Mouse (Mus musculus): ENCODE results near the gene 1810013L24Rik. TPM values are rescaled to one million over a fixed set of nuclear protein-coding genes. Genes with fewer than 3 reads are reported as not detected.

The 1810013L24Rik gene
- polyA plus RNA-seq, 1 experiment from 2014 or later, result 18.4 TPM

DNA sequence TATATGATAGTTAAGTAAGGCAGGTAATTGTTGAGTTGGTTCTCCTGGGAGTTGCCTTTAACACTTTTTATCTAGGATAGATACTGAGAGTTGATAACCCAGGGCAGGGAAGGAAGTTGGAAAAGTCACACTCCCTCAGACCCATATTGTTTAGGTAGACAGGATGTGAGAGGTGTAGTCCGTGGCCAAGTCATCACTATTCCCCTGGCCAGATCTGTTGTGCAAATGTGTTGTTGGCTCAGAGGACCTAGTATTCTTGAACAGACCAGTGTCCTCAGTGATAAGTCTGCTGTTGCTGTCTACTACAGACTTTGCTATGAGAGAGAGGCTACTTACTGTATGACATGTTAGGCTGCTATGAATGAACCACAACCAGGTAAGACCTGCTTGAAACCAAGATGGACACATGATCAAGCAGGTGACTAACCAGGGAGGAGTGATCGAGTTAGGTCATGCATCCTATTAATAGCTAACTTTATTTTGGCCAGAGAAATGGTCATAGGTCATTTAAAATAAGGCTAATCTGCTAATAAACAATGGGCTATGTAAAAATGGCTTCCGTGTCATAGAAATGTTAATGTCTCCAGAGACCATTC, 13.8 kb downstream of the 1810013L24Rik start:
- H3K9me3 ChIP-seq, result no peaks in the 10 kb centered on the region
- H3K27me3 ChIP-seq (ENCODE audit: poor library complexity, severe bottlenecking), result no peaks in the 10 kb centered on the region
- WGBS, result 93% methylated on average over 3 of the region's 3 CpGs
- no peak for DNase-seq (ENCODE audit: extremely low spot score, low spot score)
- no peaks in the 10 kb centered on the region for H3K4me1 ChIP-seq
- no peak overlapping the region for H3K27ac ChIP-seq
- no peak overlapping the region for H3K4me3 ChIP-seq
- H3K36me3 ChIP-seq (replicated peaks), result peaks cover 94% of the 10 kb centered on the region

DNA sequence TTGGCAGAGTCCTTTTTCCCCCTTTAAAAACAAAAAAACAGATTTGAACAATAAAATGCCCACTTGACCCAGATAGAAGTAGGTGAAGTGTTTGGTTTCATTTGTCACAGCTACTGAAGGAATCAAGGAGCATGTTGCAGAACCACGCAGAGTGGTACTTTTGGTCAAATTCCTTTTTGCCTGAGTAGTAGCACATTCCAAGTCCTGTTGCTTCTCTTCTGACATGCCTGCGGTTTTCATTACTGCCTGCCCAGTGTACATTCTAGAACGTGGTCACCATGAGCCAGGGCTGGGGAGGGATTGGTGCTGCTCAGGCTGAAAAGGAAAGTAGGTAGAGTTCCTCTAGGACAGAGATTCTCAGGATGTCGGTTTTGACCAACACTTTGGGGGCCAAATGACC, 16.1 kb downstream of the 1810013L24Rik start:
- no peaks in the 10 kb centered on the region for H3K9me3 ChIP-seq
- H3K36me3 ChIP-seq (replicated peaks), result peaks cover 89% of the 10 kb centered on the region
- no peaks in the 10 kb centered on the region for H3K4me1 ChIP-seq
- DNase-seq (ENCODE audit: extremely low spot score, low spot score), result no peak
- WGBS, result 88% methylated on average over 4 of the region's 4 CpGs
- H3K4me3 ChIP-seq, result no peak overlapping the region
- H3K27me3 ChIP-seq (ENCODE audit: poor library complexity, severe bottlenecking), result no peaks in the 10 kb centered on the region
- H3K27ac ChIP-seq, result no peak overlapping the region

DNA sequence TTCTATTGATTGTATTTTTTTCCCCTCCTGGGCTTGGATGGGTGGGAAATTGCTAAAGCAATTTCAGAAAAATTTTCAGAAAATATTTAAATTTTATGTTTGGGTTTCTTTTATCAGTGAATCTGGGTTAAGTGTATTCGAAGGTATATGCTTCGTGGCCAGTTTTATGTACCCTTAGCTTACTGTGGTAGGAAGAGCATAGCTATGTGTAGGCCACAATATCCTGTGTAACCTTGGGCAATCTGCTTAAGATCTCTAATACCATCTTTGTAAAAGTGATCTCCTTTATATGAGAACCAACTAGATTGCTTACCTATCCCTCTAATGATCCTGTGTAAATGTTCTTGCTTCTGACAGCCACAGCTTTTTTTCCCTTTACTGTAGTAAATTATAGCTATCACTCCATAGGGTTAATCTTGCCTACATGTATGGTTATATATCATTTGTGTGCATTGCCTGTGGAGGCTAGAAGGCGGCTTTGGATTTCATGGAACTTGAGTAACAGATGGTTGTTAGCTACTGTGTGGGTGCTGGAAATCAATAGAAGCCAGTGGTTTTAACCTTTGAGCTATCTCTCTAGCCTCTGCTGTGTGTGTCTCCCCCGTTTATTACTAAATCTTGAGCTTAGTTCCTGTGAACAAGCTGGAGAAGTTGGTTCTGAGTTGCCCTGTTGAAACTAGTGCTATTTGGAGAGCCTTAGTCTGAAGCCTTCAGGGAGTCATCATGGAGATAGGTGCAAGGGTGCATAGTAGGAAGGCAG, 18.6 kb downstream of the 1810013L24Rik start:
- DNase-seq (ENCODE audit: extremely low spot score, low spot score), result no peak
- H3K4me3 ChIP-seq, result no peak overlapping the region
- no peaks in the 10 kb centered on the region for H3K27me3 ChIP-seq (ENCODE audit: poor library complexity, severe bottlenecking)
- H3K4me1 ChIP-seq, result no peaks in the 10 kb centered on the region
- WGBS, result 87% methylated on average over 4 of the region's 4 CpGs
- H3K36me3 ChIP-seq (replicated peaks), result peaks cover 86% of the 10 kb centered on the region
- H3K27ac ChIP-seq, result no peak overlapping the region
- H3K9me3 ChIP-seq, result no peaks in the 10 kb centered on the region

DNA sequence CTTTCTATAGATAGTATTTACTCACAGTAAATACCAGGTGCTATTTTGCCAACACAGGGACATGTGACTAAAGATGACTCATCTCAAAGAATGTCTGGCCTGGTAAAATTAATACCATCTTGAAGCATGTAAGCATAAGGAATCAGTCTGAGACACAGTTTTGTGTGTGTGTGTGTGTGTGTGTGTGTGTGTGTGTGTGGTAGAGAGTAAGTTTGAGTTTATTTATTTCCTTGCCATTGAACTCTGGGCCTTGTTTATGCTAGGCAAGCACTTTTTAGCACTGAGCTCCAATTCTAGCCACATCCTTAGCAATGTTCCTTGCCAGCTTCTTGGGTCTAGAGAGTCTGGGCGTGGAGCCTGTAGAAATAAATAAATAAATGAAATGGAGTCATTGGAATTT, 20.0 kb downstream of the 1810013L24Rik start:
- Histone ChIP-seq H3K4me1 (no peaks in the 10 kb centered on the region), H3K27me3 (ENCODE audit: poor library complexity, severe bottlenecking) (no peaks in the 10 kb centered on the region), H3K4me3 (no peak overlapping the region), H3K27ac (no peak overlapping the region), H3K9me3 (no peaks in the 10 kb centered on the region), H3K36me3 (replicated peaks) (peaks cover 86% of the 10 kb centered on the region)
- DNase-seq (ENCODE audit: extremely low spot score, low spot score), result no peak
- 98% methylated on average over 1 of the region's 1 CpGs for WGBS

DNA sequence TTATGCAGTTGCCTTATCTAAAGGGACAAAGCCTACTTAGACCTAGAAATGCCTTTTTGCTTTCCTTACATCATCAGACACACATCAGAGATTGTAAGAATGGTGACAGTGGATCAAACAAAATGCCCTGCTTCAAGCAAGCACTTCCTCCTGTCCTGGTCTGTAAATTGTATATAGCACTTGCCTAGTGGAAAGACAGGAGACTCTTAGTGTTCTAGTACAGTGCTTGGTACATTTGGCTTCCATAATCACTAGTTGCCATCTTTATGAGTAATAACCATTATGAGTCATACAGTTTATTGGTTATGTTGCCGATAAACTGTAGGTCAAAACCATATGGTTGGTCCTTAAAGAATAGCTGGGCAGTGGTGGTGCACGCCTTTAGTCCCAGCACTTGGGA, 25.2 kb downstream of the 1810013L24Rik start:
- Histone ChIP-seq H3K4me1 (no peaks in the 10 kb centered on the region), H3K9me3 (no peaks in the 10 kb centered on the region), H3K27ac (no peak overlapping the region), H3K4me3 (no peak overlapping the region), H3K27me3 (ENCODE audit: poor library complexity, severe bottlenecking) (no peaks in the 10 kb centered on the region), H3K36me3 (replicated peaks) (peaks cover 90% of the 10 kb centered on the region)
- DNase-seq (ENCODE audit: extremely low spot score, low spot score), result no peak
- WGBS, result 94% methylated on average over 2 of the region's 2 CpGs

DNA sequence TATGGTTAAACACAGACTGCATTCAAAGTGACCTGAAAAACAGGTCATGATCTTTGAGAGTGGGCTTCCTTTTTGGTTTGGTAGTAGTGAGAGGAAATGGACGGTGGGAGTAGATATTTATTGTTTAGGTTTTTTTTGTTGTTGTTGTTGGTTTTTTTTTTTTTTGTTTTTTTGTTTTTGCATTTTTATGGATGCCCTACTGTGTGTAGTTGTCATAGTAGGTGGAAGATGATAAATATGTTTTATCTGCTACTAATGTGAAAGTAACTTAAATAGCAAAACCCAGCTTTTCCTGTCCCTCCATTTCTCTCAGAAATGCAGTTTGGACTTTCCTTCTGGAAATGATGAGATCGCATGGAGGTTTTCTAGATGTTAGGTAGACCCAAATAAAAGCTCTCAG, 26.9 kb downstream of the 1810013L24Rik start:
- no peaks in the 10 kb centered on the region for H3K9me3 ChIP-seq
- peaks cover 92% of the 10 kb centered on the region for H3K36me3 ChIP-seq (replicated peaks)
- H3K27ac ChIP-seq, result no peak overlapping the region
- no peak for DNase-seq (ENCODE audit: extremely low spot score, low spot score)
- no peaks in the 10 kb centered on the region for H3K27me3 ChIP-seq (ENCODE audit: poor library complexity, severe bottlenecking)
- H3K4me1 ChIP-seq, result no peaks in the 10 kb centered on the region
- 91% methylated on average over 2 of the region's 2 CpGs for WGBS
- no peak overlapping the region for H3K4me3 ChIP-seq

DNA sequence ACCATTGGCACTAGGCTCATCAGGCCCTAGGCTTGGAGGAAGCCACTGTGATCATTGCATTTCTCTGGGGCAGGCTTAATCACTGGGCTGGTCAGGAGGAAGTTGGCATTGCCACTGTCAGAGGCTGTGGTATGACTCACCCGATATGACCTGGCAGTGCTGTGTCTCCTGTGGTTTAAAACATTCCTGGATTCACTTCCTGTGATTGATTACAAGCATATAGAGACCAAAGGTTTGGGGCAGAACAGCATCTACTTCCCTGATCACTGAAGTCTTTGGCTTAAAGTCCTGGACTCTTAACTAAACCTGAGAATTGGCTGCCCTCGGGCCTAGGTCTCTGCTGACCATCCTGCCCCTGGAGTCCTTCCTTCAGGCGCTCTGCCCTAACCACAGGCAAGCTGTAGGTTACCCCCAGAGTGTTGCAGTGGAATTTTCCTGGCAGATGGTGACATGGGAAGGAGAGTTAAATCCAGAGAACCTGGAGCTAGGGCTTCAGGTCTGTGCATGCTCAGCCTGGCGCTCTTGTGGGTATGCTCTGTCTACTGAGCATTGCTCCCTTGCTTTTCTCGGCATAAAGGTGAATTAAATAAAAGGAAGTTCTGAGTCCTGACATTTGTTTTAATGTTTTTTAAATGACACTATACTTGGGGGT, 32.6 kb downstream of the 1810013L24Rik start:
- no peaks in the 10 kb centered on the region for H3K4me1 ChIP-seq
- peaks cover 53% of the 10 kb centered on the region for H3K36me3 ChIP-seq (replicated peaks)
- WGBS, result 87% methylated on average over 5 of the region's 5 CpGs
- no peaks in the 10 kb centered on the region for H3K27me3 ChIP-seq (ENCODE audit: poor library complexity, severe bottlenecking)
- no peak overlapping the region for H3K4me3 ChIP-seq
- H3K9me3 ChIP-seq, result no peaks in the 10 kb centered on the region
- DNase-seq (ENCODE audit: extremely low spot score, low spot score), result no peak
- no peak overlapping the region for H3K27ac ChIP-seq

DNA sequence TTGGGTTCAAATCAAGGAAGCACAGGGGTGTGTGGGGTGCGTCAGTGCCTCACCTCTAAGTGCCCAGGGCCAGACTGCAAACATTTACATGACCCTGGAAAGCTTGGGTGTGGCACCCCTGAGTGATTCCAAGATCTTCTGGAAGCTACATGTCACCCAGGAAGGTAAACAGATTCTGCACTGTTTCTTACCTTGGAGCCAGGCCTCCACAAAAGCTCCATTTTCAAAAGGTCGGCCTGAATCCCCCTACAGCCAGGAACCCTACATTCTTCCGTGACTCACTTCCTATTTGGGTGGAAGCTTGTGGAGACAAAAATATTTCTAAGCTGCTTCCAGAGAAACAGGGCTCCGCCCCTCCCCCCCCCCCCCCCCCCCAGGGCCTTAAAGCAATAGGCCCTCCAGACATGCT, 34.3 kb downstream of the 1810013L24Rik start:
- DNase-seq (ENCODE audit: extremely low spot score, low spot score), result no peak

DNA sequence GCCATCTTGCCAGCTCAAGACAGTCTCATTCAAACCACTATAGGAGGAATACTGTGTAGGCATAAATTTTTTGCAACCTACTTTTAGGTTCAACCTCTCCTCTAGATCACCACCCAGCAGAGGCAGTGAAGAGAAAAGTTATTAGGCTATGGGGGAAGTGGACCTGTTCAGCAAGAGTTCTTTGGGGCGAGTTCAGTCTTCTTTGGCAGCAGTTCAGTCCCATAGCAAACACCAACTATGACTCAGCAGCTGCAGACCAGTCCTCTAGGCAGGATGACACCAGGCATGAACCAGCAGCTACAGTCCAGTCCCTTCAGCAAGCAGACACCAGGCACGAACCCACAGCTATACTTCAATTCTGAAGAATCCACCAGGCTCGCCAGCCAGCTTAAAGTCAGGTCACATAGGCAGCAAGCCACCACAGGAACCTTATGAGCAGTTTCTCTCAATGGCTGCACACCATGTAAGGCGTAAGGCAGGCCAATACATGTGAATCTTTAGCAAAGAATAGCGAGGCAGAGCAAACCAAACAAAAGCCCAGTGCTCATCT, 37.6 kb downstream of the 1810013L24Rik start:
- DNase-seq (ENCODE audit: extremely low spot score, low spot score), result peak; percentile 11
- WGBS, result 87% methylated on average over 5 of the region's 5 CpGs
- Histone ChIP-seq H3K27me3 (ENCODE audit: poor library complexity, severe bottlenecking) (no peaks in the 10 kb centered on the region), H3K36me3 (replicated peaks) (peaks cover 7% of the 10 kb centered on the region; the same call in 1 of the 2 replicates), H3K27ac (no peak overlapping the region), H3K4me3 (no peak overlapping the region), H3K4me1 (peaks cover 6% of the 10 kb centered on the region; the same call in 1 of the 2 replicates), H3K9me3 (no peaks in the 10 kb centered on the region)

More for the DNA sequence above, 34.3 kb downstream of the 1810013L24Rik start:
- Histone ChIP-seq H3K27me3 (ENCODE audit: poor library complexity, severe bottlenecking) (no peaks in the 10 kb centered on the region), H3K27ac (no peak overlapping the region), H3K9me3 (no peaks in the 10 kb centered on the region), H3K4me1 (no peaks in the 10 kb centered on the region), H3K36me3 (replicated peaks) (peaks cover 35% of the 10 kb centered on the region), H3K4me3 (no peak overlapping the region)
- WGBS, result 75% methylated on average over 4 of the region's 4 CpGs

DNA sequence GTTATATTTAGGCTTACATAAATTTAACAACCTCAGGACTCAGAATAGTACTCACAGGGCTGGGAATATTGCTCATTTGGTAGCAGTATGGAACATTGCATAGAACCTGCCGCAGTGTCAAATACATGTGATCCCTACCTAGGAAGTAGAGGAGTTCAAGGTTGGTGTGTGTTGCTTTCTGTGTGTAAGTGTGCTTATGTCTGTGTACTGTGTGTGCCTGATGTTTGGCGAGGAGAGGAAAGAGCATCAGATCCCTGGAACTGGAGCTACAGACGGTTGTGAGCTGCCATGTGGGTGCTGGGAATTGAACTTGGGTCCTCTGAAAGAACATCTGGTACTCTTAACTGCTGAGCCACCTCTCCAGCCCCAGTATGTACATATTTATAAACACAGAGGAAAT, 38.6 kb downstream of the 1810013L24Rik start:
- H3K27me3 ChIP-seq (ENCODE audit: poor library complexity, severe bottlenecking), result no peaks in the 10 kb centered on the region
- peaks cover 6% of the 10 kb centered on the region; the same call in 1 of the 2 replicates for H3K4me1 ChIP-seq
- DNase-seq (ENCODE audit: extremely low spot score, low spot score), result peak; percentile 10
- no peak overlapping the region for H3K27ac ChIP-seq
- no peak overlapping the region for H3K4me3 ChIP-seq
- WGBS, result 88% methylated on average over 3 of the region's 3 CpGs
- H3K36me3 ChIP-seq (replicated peaks), result 0 out of 2 replicates have a peak, but pooled peaks cover 5% of the 10 kb centered on the region
- H3K9me3 ChIP-seq, result no peaks in the 10 kb centered on the region

DNA sequence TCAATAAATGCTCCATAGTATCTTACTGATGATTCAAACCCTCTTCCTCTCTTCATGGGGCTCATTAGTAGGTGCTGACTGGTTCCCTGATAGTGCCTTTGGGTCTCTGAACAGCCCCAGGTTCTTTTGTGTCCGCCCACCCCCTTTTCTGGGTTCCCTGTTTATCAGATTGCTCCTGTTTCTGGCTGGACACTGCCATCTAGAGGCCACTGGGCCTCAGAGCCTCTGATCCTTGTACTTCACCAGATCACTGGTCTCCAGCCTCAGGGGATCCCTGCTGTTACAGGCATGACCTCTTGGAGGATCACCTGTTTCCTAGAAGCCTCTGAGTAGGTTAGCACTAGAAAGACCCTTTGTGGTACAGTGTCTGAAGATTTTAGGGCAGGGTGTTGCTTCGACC, 39.8 kb downstream of the 1810013L24Rik start:
- H3K27me3 ChIP-seq (ENCODE audit: poor library complexity, severe bottlenecking), result no peaks in the 10 kb centered on the region
- H3K4me1 ChIP-seq, result peaks cover 6% of the 10 kb centered on the region; the same call in 1 of the 2 replicates
- no peak overlapping the region for H3K27ac ChIP-seq
- WGBS, result 41% methylated on average over 2 of the region's 2 CpGs
- H3K4me3 ChIP-seq, result no peak overlapping the region
- no peaks in the 10 kb centered on the region for H3K9me3 ChIP-seq
- peak; percentile 54 for DNase-seq (ENCODE audit: extremely low spot score, low spot score)
- H3K36me3 ChIP-seq (replicated peaks), result 0 out of 2 replicates have a peak, but pooled peaks cover 5% of the 10 kb centered on the region

DNA sequence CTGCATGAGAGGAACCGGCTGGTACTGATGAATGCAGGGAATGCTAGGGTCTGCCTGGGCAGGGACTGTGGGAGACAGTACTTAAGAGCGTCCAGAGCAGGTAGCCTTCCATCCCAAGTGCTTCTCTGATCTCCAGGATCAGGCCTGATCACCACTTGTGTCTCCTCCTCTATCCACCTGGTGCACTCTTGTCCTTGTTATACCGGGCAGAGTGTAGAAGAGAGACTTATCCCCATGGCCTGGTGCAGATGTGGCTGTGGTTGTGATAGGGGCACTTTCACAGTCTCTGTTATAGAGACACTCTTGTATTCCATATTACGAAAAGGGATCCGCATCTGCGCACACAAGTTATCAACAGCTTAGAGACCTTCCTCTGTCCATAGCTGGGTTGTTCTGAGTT, 41.5 kb downstream of the 1810013L24Rik start:
- Histone ChIP-seq H3K27ac (no peak overlapping the region), H3K27me3 (ENCODE audit: poor library complexity, severe bottlenecking) (no peaks in the 10 kb centered on the region), H3K9me3 (no peaks in the 10 kb centered on the region), H3K4me3 (no peak overlapping the region), H3K4me1 (peaks cover 6% of the 10 kb centered on the region; the same call in 1 of the 2 replicates), H3K36me3 (replicated peaks) (no peaks in the 10 kb centered on the region)
- DNase-seq (ENCODE audit: extremely low spot score, low spot score), result no peak
- 91% methylated on average over 6 of the region's 6 CpGs for WGBS

DNA sequence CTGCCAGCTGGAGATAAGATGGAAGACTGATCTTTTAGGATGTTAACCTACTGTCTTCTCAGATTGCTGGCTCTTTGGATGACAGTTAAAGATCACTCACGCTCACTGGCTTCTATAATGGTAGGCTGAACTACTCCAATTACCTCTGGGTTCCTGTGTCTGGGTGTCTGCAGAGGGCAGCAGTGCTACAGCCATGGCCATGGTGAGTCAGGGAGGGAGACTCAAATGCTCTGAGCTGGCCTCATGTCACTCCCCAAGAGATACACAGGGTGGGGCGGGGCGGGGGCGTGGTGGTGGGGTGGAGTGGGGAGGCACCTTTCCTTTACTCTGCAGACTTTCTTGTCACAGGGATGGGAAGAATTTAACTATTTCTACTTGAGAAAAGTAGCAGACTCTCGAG, 42.1 kb downstream of the 1810013L24Rik start:
- no peak for DNase-seq (ENCODE audit: extremely low spot score, low spot score)
- WGBS, result 51% methylated on average over 5 of the region's 5 CpGs

More for the DNA sequence above, 42.1 kb downstream of the 1810013L24Rik start:
- H3K4me1 ChIP-seq, result peaks cover 6% of the 10 kb centered on the region; the same call in 1 of the 2 replicates
- H3K27ac ChIP-seq, result no peak overlapping the region
- H3K36me3 ChIP-seq (replicated peaks), result no peaks in the 10 kb centered on the region
- no peaks in the 10 kb centered on the region for H3K27me3 ChIP-seq (ENCODE audit: poor library complexity, severe bottlenecking)
- no peaks in the 10 kb centered on the region for H3K9me3 ChIP-seq
- no peak overlapping the region for H3K4me3 ChIP-seq
